Mouse (Mus musculus): ENCODE measurements at regions not wholly inside any gene's neighbourhood (a gene's known extent, or its start where the extent isn't known, plus 50 kb on each side); places are given as distances from the start of the nearest gene placed in this dataset.
"Not testable (repeated sequence)": the region's sequence is repeated elsewhere in the genome, so short reads cannot be mapped to it uniquely, and the experiment has no call there.

DNA sequence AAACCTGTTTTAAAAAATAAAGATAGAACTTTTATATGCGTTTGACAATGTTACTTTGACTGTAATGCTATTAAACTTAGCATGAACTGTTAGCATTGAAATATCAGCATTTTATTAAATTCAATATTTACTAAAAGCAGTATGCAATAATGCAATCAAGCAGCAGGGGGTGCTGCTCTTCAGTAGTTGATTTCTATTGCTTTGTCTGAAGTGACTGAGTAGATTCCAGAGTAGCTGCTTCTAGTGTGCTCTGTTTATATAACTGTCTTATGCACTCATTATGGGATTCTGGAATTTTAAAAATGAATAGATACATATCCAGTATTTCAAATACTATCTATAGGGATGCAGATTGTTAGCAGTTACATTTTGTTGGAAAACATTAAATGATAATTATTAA is 146.2 kb downstream of the Gm28710 start:
- peak; percentile 47 for DNase-seq

DNA sequence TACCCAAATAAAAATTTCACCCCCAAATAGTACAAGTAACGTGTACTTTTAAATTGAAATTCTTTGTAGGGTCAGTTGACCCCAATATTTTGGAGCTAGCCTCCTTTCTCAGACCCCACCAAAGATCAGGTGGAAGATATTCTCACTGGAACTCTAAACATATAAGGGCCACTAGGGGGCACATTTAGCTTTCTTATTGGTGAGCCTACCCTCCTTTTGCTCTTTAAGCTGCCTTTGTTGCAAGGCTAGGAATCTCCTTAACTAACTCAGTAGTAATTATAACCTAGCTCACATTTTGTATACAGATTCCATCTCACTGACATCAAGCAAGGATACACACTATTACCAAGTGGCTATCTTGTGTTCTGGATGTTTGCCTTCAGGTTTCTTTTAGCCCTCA is 155.8 kb downstream of the Gm28710 start:
- DNase-seq, result no peak

DNA sequence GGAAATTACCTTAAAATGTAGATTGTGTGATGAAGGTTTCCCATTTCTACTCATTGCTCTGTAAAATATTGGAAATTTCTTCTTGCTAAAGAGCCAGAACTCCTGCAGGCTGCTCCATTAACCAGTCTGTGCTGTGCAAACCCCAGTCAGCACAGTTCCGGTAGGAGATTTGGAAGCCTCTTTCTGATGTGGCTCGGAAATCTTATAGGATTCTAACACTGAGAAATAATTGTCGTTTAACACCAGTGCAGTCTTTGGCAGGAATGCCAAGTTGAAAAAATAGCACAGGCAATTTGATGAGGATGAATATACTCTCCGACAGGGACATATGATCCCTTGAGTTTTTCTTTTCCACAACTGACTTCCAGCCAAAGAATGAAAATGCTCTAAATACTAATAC is 176.1 kb downstream of the Gm28710 start:
- DNase-seq, result no peak

DNA sequence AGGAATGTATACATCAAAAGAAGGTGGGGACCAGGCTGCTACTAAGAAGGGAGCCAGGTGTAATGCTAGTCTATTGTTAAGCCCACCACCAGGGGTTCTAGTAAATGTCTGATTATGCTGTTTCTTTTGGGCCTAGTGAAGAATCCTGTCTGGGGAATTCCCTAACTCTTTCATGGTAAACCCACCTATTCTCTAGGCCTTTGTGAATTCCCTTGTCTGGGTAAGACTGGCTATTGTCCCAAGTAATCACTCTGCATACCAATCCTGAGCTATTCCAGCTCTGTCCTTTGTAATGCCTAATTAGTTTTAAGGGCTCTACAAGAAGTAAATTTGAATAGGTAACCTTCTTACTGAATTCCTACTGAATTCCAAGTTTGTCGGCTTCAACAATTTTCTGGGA is 177.2 kb downstream of the Gm28710 start:
- DNase-seq, result not testable (repeated sequence)

DNA sequence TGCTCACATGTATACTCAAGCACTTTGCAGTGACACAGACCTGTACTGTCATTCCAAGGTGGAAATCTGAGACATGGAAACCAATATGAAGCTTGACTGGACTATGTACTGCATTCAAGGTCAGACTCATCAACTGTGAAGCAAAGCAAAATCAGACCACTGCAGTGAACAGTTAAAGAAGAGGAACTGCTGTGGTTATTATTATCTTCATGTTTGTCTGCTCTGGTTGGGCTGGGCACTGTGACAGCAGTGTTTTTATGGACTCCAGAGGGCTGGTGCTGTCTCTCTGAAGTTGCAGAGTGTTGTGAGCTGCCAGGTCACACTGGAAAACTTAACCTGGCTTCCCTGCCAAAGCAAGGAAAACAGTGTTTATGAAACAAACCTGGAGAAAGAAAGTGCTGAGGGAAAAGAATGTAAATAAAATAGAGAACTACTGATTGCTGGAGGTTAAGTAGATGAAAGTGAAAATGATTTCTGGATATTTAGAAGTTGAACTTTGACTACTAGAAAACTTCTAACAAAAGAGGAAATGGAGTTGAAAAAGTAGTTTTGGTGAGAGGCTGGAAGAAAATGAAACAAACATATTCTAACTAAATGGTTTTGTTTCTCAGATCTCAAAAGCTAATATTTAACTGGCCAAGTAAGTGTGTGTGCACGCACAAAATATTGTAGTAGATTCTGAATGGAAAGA is 181.7 kb downstream of the Gm28710 start:
- DNase-seq, result peak; percentile 16

DNA sequence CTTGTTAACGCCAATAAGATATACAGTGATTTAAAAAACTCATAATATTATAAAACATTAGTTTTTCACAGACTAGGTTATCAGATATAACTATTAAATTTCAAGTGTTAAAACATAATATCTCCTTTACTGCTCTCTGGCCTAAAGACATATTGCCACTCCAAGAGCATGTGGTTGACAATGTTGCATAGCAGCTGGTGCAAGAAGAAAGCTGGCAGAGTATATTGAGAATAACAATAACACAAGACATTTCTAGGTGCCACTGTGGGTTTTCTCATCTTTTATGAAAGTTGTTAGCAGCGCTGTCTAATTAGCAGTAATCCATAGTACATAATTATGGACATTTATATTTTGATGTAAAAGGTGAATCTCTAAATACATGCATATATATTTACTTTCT is 184.4 kb downstream of the Gm28710 start:
- DNase-seq, result no peak

DNA sequence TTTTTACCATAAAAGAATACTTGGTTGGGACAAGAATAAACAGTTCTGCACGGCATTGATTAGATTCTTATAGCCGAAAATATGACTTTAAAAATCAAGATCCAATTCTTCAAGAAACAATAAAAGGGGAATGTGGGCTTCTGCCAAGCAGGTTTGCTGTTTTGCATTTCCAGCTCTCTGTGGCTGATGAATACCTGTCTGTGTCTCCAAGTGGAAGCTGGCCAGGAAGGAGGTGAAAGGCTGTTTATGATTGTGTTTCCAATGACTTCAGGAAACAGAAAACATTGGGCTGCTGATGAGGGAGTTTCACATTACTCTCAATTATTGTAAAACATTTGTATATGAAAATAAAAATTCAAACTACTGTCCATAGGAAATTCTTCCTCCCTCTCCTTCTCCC is 193.3 kb downstream of the Gm28710 start:
- no peak for DNase-seq

DNA sequence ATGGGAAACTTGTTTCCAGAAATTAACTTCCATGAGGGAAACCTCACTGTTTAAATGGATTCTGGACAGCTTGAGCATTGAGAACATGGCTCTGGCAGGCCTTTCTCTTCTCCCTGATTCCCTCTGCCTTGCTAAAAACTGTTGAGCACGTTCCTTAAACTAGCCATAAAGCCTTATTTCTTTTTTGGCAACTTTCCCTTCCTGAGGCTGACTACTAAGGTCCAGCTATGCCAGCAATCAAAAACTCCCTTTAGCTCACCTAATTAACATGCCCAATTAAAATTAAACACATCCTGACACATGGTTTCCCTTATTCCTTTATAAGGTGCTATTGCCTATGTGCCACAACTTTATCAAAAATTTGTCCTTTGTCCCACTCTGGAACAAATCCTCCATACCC is 199.9 kb downstream of the Gm28710 start:
- DNase-seq, result no peak

DNA sequence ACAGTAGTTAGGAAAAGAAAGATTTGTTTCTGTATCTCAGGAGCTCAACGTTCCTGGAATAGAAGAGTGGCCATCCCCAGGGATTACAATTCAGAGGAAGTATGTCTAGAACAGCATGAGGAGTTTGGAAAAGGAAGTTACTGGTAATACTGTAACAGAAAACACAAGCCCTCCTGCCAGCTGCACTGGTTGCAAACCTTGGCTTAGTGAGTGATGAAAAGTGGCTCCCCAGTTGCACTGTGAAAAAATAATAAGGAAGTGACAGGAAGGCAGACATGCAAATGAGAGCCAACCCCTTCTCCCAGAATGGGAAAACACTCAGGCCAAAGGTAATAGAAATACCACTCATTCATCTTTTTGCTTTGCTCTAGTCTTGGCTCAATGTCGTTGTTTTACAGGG is 207.6 kb downstream of the Gm28710 start:
- DNase-seq, result no peak

DNA sequence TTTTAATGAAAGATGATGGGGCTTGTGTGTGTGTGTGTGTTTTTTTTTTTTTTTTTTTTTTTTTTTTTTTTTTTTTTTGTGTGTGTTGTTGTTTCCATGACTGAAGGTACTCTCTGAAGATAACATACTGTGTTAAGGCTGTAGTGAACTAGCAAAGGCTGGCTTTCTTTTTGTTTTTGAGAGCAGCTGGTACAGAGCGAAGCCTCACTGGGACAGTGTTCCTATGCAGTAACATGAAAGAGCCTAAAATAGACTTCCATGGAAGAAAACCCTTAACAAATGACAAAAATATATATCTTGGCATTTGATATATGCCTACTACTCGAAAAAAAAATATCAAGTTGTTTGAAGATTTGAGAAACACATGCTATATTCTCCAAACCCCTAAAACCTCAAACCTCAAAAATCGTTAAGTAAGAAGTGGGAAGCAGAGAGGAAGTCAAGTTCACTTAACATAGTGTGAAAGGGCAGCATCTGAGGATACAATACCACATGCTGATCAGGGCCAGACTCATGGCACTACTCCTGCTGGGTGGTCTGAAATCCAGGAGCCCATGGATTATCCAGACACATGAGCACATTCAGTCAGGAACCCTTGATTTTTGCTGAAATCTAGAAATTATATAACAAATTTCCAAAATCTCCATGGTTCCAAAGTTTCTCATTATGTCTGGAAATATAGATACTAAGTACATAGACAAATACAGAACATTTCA is 215.4 kb downstream of the Gm28710 start:
- DNase-seq, result no peak

DNA sequence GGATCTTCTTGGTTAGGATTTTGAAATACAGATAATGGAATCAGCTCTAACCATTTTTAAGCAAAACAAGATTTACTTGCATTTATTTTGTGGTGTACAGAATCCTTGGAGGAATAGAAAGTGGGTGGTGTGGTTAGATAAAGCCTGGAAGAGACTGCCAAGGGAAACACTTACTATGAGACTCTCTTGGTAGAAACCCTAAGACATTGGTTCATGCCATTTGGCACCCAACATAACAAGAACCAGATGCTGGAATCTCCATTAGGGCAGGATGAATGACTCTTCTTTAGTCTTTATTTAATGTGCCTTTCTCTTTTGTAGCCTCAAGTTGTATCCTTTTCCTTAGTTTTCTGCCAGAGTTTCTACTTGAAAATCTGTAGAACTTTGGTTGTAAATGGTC is 230.0 kb downstream of the Gm28710 start:
- no peak for DNase-seq

DNA sequence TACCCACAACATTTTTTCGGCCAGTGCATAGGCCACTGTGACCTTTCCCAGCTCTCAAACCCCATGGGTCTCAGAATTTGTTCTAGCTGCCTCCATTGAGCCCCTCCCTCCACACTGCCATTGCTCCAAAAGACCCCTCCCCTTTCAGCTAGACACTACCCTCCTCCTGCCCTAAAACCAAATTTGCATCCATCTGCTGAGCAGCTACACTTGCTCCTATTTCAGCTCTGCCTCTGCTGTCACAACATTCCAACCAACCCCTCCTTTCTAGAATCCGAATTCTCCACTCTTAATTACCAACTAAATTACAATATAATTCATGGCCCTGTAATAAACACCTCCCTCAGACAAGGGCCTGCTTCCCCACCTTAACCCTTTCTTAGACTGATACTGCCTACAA is 262.3 kb downstream of the Gm28710 start:
- DNase-seq, result no peak

DNA sequence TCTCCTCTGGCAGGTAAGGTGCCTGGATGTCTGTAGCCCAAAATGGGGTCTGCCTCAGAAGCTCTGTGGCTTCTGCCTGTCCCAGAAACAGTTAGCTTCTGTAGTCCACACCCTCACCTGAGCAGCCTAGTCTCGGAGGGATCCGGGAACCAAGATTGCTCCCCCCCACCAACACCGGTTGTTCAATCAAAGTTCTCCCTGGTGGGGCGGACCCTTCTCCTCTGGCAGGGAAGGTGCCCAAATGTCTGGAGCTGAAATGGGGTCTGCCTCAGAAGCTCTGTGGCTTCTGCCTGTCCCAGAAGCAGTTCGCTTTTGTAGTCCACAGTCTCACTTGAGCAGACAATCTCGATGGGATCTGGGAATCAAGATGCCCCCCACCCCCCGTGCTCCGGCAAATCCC is 273.0 kb downstream of the Gm28710 start:
- DNase-seq, result no peak

DNA sequence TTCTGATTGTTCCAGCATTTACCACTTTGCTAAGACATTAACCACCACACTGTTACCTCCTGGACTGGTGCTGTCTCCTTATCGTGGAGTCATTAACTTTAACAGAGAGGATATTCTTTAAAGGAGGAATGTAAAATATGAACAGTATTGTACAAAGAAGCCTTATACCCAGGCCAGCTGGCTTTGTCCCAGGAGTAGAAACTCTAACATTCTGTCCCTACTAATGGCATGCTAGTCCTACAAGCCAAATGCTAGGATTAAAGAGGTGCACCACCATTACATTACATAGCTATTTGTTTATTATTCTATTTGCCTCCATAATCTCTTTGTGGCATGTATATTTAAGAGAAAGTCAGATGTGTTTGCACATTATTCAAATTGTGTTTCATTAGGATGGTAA is 288.8 kb downstream of the Gm28710 start:
- DNase-seq, result no peak

DNA sequence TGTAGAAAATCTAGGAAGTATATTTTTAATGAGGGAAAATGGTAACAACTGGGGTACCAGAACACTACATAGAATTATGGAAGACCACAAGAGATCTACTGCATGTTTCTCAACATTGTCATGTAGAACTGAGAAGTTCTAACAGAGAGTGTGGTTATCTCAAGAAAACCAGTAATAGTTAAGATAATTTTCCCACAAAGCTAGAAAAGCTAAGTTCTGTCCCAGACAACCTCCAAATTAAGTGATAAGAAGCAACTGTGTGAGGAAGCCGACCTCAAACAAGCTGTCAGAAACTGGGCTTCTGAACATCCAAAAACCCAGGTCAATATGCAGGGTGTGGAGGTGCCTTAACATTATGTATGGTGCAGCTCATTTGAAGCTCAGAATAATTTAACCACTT is 261.4 kb upstream of the Speer4f2 start:
- no peak for DNase-seq

DNA sequence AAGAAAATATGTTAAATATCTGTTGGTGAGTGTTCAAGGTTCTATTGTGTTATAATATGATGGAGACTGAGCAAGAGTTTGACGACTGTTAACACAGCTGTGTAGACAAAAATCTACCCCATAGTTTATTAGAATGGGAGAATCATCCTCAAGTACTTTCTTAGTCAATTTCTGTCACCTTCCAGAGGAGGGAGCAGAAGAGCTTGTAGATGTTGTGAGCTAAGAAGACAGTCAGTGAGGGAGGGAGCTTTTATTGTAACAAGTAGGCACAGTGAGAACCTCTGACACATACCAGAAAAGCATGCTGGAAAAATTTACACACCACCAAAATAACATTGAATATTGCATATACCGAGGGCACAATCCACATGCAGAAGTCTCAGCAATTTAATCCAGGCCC is 261.0 kb upstream of the Speer4f2 start:
- DNase-seq, result no peak

DNA sequence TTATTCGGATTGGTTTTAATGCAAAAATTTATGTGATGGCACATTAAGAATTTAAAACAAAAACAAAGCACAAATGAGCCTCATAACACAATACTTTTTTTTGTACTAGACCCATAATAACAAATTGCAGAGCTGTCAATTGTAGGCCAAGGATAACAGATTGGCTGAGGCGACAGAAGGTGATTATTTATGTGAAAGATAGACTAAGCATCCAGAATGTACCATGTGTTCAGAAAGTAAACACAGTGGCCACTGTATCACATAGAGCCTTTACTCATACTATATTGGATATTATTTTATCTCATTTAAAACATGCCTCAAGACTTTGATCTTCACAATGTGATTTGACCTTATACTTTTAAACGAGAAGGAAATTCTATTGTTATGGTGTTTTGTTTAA is 257.9 kb upstream of the Speer4f2 start:
- no peak for DNase-seq

DNA sequence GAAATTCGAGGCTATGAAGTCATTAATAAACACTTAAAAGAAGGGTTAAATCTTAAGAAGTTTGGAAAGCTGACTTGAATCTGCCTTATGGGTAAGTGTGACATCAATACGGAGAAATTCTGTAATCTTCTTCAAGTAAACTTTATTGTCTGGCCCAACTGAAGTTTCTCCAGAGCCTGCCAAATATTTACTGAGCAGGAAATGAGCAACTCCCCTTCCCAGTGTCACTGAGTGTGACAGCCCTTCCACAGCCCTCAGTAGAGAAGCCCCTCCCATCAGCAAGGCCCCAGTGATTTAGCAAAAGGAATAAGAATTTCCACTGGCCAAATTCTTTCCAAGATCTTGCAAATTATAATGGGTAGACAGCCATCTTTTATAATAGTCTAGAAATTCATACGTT is 256.9 kb upstream of the Speer4f2 start:
- no peak for DNase-seq

DNA sequence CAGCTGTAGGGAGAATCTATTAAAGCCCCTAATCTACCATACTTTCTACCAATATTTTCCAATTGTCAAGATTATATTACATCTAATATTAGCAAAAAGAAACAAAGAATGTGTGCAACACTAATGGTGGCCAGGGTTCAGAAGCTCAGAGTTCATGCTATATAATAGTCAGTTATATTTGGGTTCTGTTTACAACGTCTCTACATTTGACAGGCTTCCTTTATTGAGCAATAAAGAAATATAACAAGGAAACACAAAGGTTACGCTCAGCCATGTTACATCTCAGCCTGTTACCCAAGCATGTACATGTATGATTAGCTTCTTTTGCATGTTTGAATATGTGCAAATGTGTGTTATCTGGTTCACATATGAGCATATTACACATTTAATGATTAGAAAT is 247.7 kb upstream of the Speer4f2 start:
- no peak for DNase-seq

DNA sequence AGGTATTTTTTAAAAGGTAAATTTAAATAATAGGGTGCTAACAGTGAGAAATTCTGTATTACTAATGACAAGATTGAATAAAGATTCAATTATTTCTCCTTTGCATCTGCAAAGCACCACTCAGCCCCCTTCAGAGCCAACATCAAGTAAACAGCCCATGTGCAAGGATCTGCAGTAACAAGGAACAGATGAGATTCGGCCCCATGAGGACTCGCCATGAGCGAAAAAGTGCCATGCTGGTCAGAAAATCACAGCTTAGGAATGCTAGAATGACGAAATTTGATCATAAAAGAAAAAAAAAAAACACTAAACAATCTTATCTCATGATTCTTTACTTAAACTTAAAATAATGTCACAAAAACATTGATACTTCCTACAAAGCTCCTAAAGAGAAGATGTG is 245.5 kb upstream of the Speer4f2 start:
- no peak for DNase-seq

DNA sequence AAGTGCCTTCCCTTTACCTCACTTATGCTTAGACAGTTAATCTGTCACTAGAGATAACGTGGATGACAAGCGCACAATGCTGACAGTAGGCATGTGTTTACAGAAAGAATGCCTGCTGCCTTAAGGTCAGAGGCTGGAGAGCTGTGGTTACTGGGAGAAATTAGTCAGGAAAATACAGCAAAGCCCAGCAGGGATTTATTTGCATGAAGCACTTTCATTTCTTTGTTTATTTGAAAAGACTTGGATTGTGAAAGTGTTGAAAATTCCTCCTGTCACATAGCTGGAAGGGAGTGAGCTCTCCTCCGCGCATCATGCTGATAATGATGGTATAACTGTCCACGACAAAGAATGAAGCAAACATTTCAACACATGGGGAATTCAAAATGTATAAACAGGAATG is 237.5 kb upstream of the Speer4f2 start:
- no peak for DNase-seq

DNA sequence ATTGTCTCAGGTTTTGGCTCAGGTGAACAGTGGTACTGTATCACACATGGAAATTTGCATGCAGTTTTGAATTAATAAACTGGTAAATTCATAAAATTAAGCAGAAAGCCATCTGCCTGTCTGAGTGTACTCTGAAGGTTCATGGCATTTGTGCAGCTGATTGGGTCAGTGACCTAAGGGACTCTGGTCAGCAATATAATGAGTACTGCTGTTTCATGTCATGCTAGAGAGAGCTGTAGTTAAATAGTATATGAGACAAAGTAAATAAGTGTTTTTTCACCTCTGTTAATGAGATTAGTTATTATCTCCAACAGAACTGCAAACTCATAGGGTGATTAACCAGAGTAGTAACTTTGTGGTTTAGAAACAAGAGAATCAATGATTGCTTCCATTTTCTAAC is 231.4 kb upstream of the Speer4f2 start:
- no peak for DNase-seq

DNA sequence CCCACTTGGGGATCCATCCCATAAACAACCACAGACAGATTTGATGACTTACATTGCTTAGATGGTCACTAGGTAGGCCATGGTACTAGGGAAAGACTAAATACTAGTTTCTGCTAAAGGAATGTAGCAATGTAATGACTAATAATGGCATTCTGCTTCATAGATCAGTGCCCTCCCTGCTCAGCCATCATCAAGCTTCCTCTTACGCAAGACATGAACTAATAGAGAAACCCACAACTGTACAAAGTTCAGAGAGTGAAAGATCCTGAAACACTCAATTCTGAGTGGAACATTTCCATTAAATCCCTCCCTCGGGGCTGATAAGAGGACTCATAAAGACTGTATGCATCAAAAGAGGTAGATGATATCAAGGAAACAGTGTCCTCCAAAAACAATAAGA is 198.4 kb upstream of the Speer4f2 start:
- DNase-seq, result no peak

DNA sequence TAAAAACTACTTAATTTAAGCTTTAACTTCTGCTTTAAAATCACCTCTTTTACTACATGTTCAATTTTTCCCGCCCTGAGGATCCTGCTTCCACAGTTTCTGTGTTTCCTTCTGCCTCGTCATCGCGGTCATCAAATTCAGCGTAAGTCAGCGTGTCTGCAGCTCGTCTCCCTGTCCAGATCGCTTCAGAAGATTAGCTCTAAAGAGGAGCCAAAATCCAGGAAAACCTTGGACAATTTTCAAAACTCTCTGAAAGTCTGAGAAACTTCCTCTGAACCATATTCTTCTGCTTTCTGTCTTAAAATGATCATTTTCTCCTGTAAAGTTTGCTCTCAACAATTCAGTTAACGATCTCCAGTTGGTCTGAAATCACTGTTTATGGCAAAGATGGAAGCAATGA is 196.2 kb upstream of the Speer4f2 start:
- DNase-seq, result no peak

All from gastrocnemius, postnatal 10 days (tissue).